Mouse (Mus musculus) ES-E14 (cell line): ENCODE measurements around the gene Olfr1312. TPM values are rescaled to one million over a fixed set of nuclear protein-coding genes. Genes with fewer than 3 reads are reported as not detected.

Source experiments
- DNase-seq: peaks from one replicate; pipeline ENCODE4 v3.0.0-alpha.2; 2013; ENCODE audit warnings: low read depth, low spot score
- H3K27ac ChIP-seq: 2 replicates; pipeline ENCODE4 v1.5.1; 2012; ENCODE audit warnings: low read depth, mild to moderate bottlenecking, low read length, moderate library complexity, mixed read lengths; ENCODE audit not compliant: poor library complexity, insufficient read depth, severe bottlenecking
- H3K36me3 ChIP-seq: 2 replicates; pipeline ENCODE4 v1.6.1; 2012; ENCODE audit warnings: mild to moderate bottlenecking, low read length, moderate library complexity, mixed read lengths; ENCODE audit not compliant: control insufficient read depth, poor library complexity, insufficient read depth, severe bottlenecking
- H3K4me1 ChIP-seq, 2 experiments: fragments of 150-350 bp in 1 of 2; sonication (generic) in 1 of 2; 2 replicates each; pipeline ENCODE4 v1.6.1; 2012; ENCODE audit warnings: low read length in 2 of 2, mild to moderate bottlenecking in 1 of 2, mixed read lengths in 1 of 2; ENCODE audit not compliant: control insufficient read depth in 2 of 2, insufficient read depth in 2 of 2, poor library complexity in 1 of 2
- H3K4me3 ChIP-seq, 2 experiments: fragments of 150-350 bp in 1 of 2; sonication (generic) in 1 of 2; 2 replicates each; pipeline ENCODE4 v1.5.1; 2012; ENCODE audit warnings: low read length in 2 of 2, low read depth in 1 of 2, mild to moderate bottlenecking in 1 of 2, mixed read lengths in 1 of 2; ENCODE audit not compliant: insufficient read depth in 1 of 2, poor library complexity in 1 of 2, severe bottlenecking in 1 of 2
- H3K9ac ChIP-seq: 2 replicates; pipeline ENCODE4 v1.6.1; 2012; ENCODE audit warnings: low read depth, mild to moderate bottlenecking, low read length, mixed read lengths; ENCODE audit not compliant: poor library complexity, insufficient read depth, severe bottlenecking
- H3K9me3 ChIP-seq: fragments of 150-350 bp; sonication (generic); 2 replicates; pipeline ENCODE4 v1.6.1; 2012; ENCODE audit warnings: low read depth, mild to moderate bottlenecking, low read length; ENCODE audit not compliant: control insufficient read depth, insufficient read depth
- CHD2 ChIP-seq: IDR thresholded peaks from 2 replicates; pipeline ENCODE4 v1.6.1; 2014; ENCODE audit warnings: mild to moderate bottlenecking, low read depth, low read length, inconsistent platforms
- HCFC1 ChIP-seq: IDR thresholded peaks from 2 replicates; pipeline ENCODE4 v1.6.1; 2012; ENCODE audit warnings: low read length, inconsistent platforms, borderline replicate concordance; ENCODE audit not compliant: insufficient read depth
- MAFK ChIP-seq: IDR thresholded peaks from 2 replicates; pipeline ENCODE4 v1.6.1; 2014; ENCODE audit warnings: mild to moderate bottlenecking, low read depth, low read length, inconsistent platforms; ENCODE audit not compliant: insufficient read depth
- ZC3H11A ChIP-seq: IDR thresholded peaks from 2 replicates; pipeline ENCODE4 v1.6.1; 2012; ENCODE audit warnings: low read depth, mild to moderate bottlenecking, inconsistent platforms, low read length, borderline replicate concordance
- ZNF384 ChIP-seq: IDR thresholded peaks from 2 replicates; pipeline ENCODE4 v1.6.1; 2012; ENCODE audit warnings: low read depth, low read length, inconsistent platforms
- in situ Hi-C, 2 experiments: fragments of 600-800 bp; cut with MboI; formaldehyde crosslinking; loops; one replicate each; pipeline ENCODE4 v1.15.1; 2025; ENCODE audit warnings: low sequenced_read_pairs in 2 of 2, inconsistent platforms in 1 of 2; ENCODE audit not compliant: unreplicated experiment in 2 of 2
- total RNA-seq: library from RNA; depleted of rRNA; stranded (reverse); fragments of 300-350 nt; gene quantifications from 2 replicates; pipeline ENCODE4 v1.2.3, GENCODE M21; 2012; rRNA removed

The Olfr1312 gene
- total RNA-seq, 1 experiment, result not detected

DNA sequence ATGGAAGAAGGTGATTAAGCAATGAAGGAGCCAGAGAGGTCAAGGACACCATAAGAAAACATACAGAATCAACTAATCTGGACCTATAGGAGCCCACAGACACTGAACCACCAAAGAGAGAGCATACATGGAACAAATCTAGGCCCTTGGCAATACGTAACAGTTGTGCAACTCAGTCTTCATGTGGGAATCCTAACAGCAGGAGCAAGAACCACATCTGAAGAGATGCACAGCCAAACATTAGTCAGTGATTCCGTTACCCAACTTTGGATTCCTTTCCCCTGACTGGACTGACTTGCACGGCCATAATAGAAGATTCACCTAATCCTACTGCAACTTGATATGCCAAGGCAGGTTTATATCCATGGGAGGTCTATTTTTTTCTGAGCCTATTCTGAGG is 35.1 kb downstream of the Olfr1312 start:
- H3K27ac ChIP-seq, result no peak overlapping the region
- in situ Hi-C loops, result no loop called here
- H3K9ac ChIP-seq, result no peak overlapping the region
- no peak overlapping the region for H3K4me3 ChIP-seq
- no peaks in the 10 kb centered on the region for H3K36me3 ChIP-seq
- H3K9me3 ChIP-seq, result no peaks in the 10 kb centered on the region
- TF ChIP-seq CHD2, result no peak
- TF ChIP-seq MAFK, result no peak
- TF ChIP-seq ZNF384, result no peak
- no peak for TF ChIP-seq ZC3H11A
- TF ChIP-seq HCFC1, result no peak
- no peak for DNase-seq
- no peaks in the 10 kb centered on the region for H3K4me1 ChIP-seq

- Histone ChIP-seq H3K9me3 (no peaks in the 10 kb centered on the region), H3K9ac (no peak within 1 kb of the TSS), H3K27ac (no peak within 1 kb of the TSS), H3K36me3 (no peaks in the 10 kb centered on the region), H3K4me1 (no peaks in the 10 kb centered on the region), H3K4me3 (no peak within 1 kb of the TSS)
- in situ Hi-C loops, result no loop called here
- TF ChIP-seq CHD2 (no peak), HCFC1 (no peak), MAFK (no peak), ZNF384 (no peak), ZC3H11A (no peak)
- no peak for DNase-seq
These were observed 37.4 kb downstream of the Olfr1312 start, which contains the start of gene Olfr1310 for GRCm38 (mm10) chr2:112012608-112013007. Olfr1310 (minus strand) TSS chr2:112012708.

DNA sequence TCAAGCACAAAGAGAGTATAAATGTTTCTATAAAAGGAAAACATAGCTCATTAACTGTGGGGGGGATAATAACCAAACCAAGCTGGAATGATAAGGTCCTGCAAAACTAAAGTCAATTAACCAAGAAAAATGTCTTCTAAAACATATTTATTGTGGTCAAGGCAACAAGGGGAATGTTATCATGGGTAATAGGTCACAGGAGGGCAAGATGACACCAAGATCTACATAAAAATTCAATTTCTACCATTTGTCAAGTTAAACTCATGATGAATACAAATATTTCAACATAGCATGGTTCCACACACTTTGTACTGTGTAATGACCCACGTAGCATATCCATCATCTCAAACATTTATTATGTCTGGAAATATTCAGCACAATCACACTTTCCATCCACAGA is 59.9 kb downstream of the Olfr1312 start, which contains the start of gene Olfr1309:
Gene Olfr1309, minus strand, starts transcription at position 101 of the 400 bp plus-strand sequence.
- H3K4me3 ChIP-seq, result no peak within 1 kb of the TSS
- no peaks in the 10 kb centered on the region for H3K36me3 ChIP-seq
- no peak for DNase-seq
- in situ Hi-C loops, result no loop called here
- H3K4me1 ChIP-seq, result no peaks in the 10 kb centered on the region
- TF ChIP-seq HCFC1, result no peak
- TF ChIP-seq ZNF384, result no peak
- TF ChIP-seq MAFK, result no peak
- TF ChIP-seq ZC3H11A, result no peak
- TF ChIP-seq CHD2, result no peak
- no peak within 1 kb of the TSS for H3K27ac ChIP-seq
- no peaks in the 10 kb centered on the region for H3K9me3 ChIP-seq
- H3K9ac ChIP-seq, result no peak within 1 kb of the TSS

Other genes with a start within 250 kb of the Olfr1312 start
- gene Olfr1303, start 229.9 kb downstream of the Olfr1312 start, total RNA-seq, result not detected in 2 replicates
- not detected in 2 replicates for gene Olfr1305, start 173.1 kb downstream of the Olfr1312 start, total RNA-seq
- gene Olfr1306, start 134.0 kb downstream of the Olfr1312 start, total RNA-seq, result not detected in 2 replicates
- not detected in 2 replicates for gene Olfr1307, start 100.8 kb downstream of the Olfr1312 start, total RNA-seq
- not detected in 2 replicates for gene Olfr1308, start 85.3 kb downstream of the Olfr1312 start, total RNA-seq
- not detected in 2 replicates for gene Olfr1309, start 60.0 kb downstream of the Olfr1312 start, total RNA-seq
- gene Olfr1310, start 37.5 kb downstream of the Olfr1312 start, total RNA-seq, result not detected in 2 replicates
- not detected in 2 replicates for gene Olfr1311, start 25.8 kb downstream of the Olfr1312 start, total RNA-seq
- not detected in 2 replicates for gene Olfr1313, start 27.6 kb upstream of the Olfr1312 start, total RNA-seq
- gene Olfr1314, start 46.5 kb upstream of the Olfr1312 start, total RNA-seq, result not detected in 2 replicates
- not detected in 2 replicates for gene Olfr1315-ps1, start 65.2 kb upstream of the Olfr1312 start, total RNA-seq
- gene Olfr1316, start 84.7 kb upstream of the Olfr1312 start, total RNA-seq, result not detected in 2 replicates
- not detected in 2 replicates for gene Olfr1317, start 90.1 kb upstream of the Olfr1312 start, total RNA-seq
- not detected in 2 replicates for gene Olfr1318, start 104.0 kb upstream of the Olfr1312 start, total RNA-seq
- gene Lpcat4, start 189.2 kb upstream of the Olfr1312 start, total RNA-seq, result 15.8 and 25.0 TPM in 2 replicates
- not detected in 2 replicates for gene Nutm1, start 209.1 kb upstream of the Olfr1312 start, total RNA-seq
- gene Nop10, start 211.7 kb upstream of the Olfr1312 start, total RNA-seq, result 308 and 339 TPM in 2 replicates
- 20.7 and 29.2 TPM in 2 replicates for gene Slc12a6, start 215.6 kb upstream of the Olfr1312 start, total RNA-seq
- gene Gm21985, start 216.1 kb upstream of the Olfr1312 start, total RNA-seq, result 0.69 and 0.98 TPM in 2 replicates